In genomic region chr11:76081048-76081640, GRCm38 (mm10) we compare ENCODE assay signal across 9 mouse cellular contexts. TPM values are rescaled to one million over a fixed set of nuclear protein-coding genes. Genes with fewer than 3 reads are reported as not detected.
DNase-seq lines count a peak whose midpoint lies in the region; ATAC-seq lines count a peak whose summit lies in the region.
"Had no signal": no experiment of that assay in that cellular context is flagged by ENCODE, and none has a peak within 500 bp of the region (broad histone marks: within the 10 kb centered on the region; RNA-seq: fewer than 3 reads in every experiment).

No protein-coding gene starts in this region.

- peak; percentile 75 for DNase-seq in heart, adult 8-10 months (ENCODE audit: low spot score)
- peak; percentile 55 to 81 for DNase-seq in kidney, postnatal 25 days
- DNase-seq in retina, postnatal 1 day: no peak
- DNase-seq in right cerebral cortex, postnatal 10 days (ENCODE audit: low spot score in 2 of 2): no peak
- DNase-seq in Muller cell, postnatal 12 days (ENCODE audit: inconsistent ontology term): no peak

- 82% methylated on average over 6 of the region's 6 CpGs for WGBS in heart, embryonic 12.5 days
- 87% methylated on average over 6 of the region's 6 CpGs for WGBS in embryonic facial prominence, embryonic 13.5 days
- WGBS in intestine, embryonic 16.5 days: 81% methylated on average over 6 of the region's 6 CpGs

- no peaks in the 10 kb centered on the region for H3K27me3 ChIP-seq in heart, embryonic 12.5 days (replicated peaks)
- no peaks in the 10 kb centered on the region for H3K27me3 ChIP-seq in embryonic facial prominence, embryonic 13.5 days
- no peaks in the 10 kb centered on the region for H3K27me3 ChIP-seq in intestine, embryonic 16.5 days (replicated peaks; ENCODE audit: control insufficient read depth, insufficient read depth, low read length)

- H3K36me3 ChIP-seq in heart, embryonic 12.5 days: peaks cover 42% of the 10 kb centered on the region
- H3K36me3 ChIP-seq in embryonic facial prominence, embryonic 13.5 days: peaks cover 59% of the 10 kb centered on the region
- H3K36me3 ChIP-seq in intestine, embryonic 16.5 days (ENCODE audit: control insufficient read depth, insufficient read depth, low read length): peaks cover 11% of the 10 kb centered on the region; the same call in 1 of the 2 replicates

- H3K4me2 ChIP-seq in heart, embryonic 12.5 days: no peak overlapping the region
- H3K4me2 ChIP-seq in embryonic facial prominence, embryonic 13.5 days: no peak overlapping the region
- H3K4me2 ChIP-seq in intestine, embryonic 16.5 days (ENCODE audit: low read depth, low read length): no peak overlapping the region

- H3K4me1 ChIP-seq in heart, embryonic 12.5 days (replicated peaks): peaks cover 6% of the 10 kb centered on the region; the same call in 1 of the 2 replicates
- H3K4me1 ChIP-seq in embryonic facial prominence, embryonic 13.5 days: peaks cover 14% of the 10 kb centered on the region
- H3K4me1 ChIP-seq in intestine, embryonic 16.5 days (ENCODE audit: control insufficient read depth, insufficient read depth, low read length): no peaks in the 10 kb centered on the region

- no peak for ATAC-seq in heart, embryonic 12.5 days (ENCODE audit: insufficient number of reproducible peaks, low FRiP score)
- no peak for ATAC-seq in embryonic facial prominence, embryonic 13.5 days (ENCODE audit: insufficient number of reproducible peaks, insufficient read depth, low FRiP score, low TSS enrichment, low read depth)
- ATAC-seq in intestine, embryonic 16.5 days: no peak

- no peak overlapping the region for H3K4me3 ChIP-seq in heart, embryonic 12.5 days
- no peak overlapping the region for H3K4me3 ChIP-seq in embryonic facial prominence, embryonic 13.5 days
- H3K4me3 ChIP-seq in intestine, embryonic 16.5 days (ENCODE audit: low read length): no peak overlapping the region
- H3K4me3 ChIP-seq: myocyte had no signal

- H3K9ac ChIP-seq in heart, embryonic 12.5 days: no peak overlapping the region
- H3K9ac ChIP-seq in embryonic facial prominence, embryonic 13.5 days: no peak overlapping the region
- H3K9ac ChIP-seq in intestine, embryonic 16.5 days (ENCODE audit: low read depth, low read length): no peak overlapping the region

- H3K27ac ChIP-seq in heart, embryonic 12.5 days (ENCODE audit: poor library complexity, severe bottlenecking): no peak overlapping the region
- H3K27ac ChIP-seq in embryonic facial prominence, embryonic 13.5 days: peak overlapping the region; percentile 28; the same call in 1 of the 2 replicates
- peak overlapping the region; percentile 21; the same call in 1 of the 2 replicates for H3K27ac ChIP-seq in intestine, embryonic 16.5 days (ENCODE audit: low read length)

- H3K9me3 ChIP-seq in heart, embryonic 12.5 days (replicated peaks): no peaks in the 10 kb centered on the region
- H3K9me3 ChIP-seq in embryonic facial prominence, embryonic 13.5 days: no peaks in the 10 kb centered on the region
- H3K9me3 ChIP-seq in intestine, embryonic 16.5 days (ENCODE audit: control insufficient read depth, low read length): no peaks in the 10 kb centered on the region

RNA-seq across cellular contexts. Expression of gene Rflnb, which starts 53.6 kb away (rescaled TPM):
- total RNA-seq in heart, adult 8-10 months (2022): 10 to 100 TPM; 21.5 to 40.9 (median 26.7) TPM
- 10.3 and 11.8 TPM in 2 replicates for polyA plus RNA-seq in heart, embryonic 12.5 days (2016; fragmentation: Nextera tagmentation; extraction: Ambion mirVana)
- polyA plus RNA-seq in embryonic facial prominence, embryonic 13.5 days (2015; fragmentation: Nextera tagmentation; extraction: Ambion mirVana): 54.0 and 55.8 TPM in 2 replicates
- polyA plus RNA-seq in intestine, embryonic 16.5 days (2015; fragmentation: Nextera tagmentation; extraction: Ambion mirVana): 43.3 and 48.8 TPM in 2 replicates

Comparison
In these comparisons a context has a peak if more than half of its experiments do, and no peak if none do; other contexts are left out.
1. DNase-seq: peak in heart, adult 8-10 months (single experiment) and kidney, postnatal 25 days (2 of 2); none in retina, postnatal 1 day (single experiment), right cerebral cortex, postnatal 10 days (0 of 2) and Muller cell, postnatal 12 days (single experiment).